Mouse (Mus musculus) embryonic facial prominence, embryonic 12.5 days (tissue): Measurements from ENCODE around the gene Kdm2b. TPM values are rescaled to one million over a fixed set of nuclear protein-coding genes. Genes with fewer than 3 reads are reported as not detected.

ENCODE experiments used
- ATAC-seq: fragments of 200-750 bp; cut with Nextera tagmentation; 2 replicates; pipeline ENCODE4 v1.8.0; 2017; ENCODE audit not compliant: insufficient number of reproducible peaks, insufficient read depth, low FRiP score, low TSS enrichment
- H3K27ac ChIP-seq: fragments of 300-500 bp; sonication (generic); 2 replicates; pipeline ENCODE4 v1.5.1; 2016; ENCODE audit warnings: mild to moderate bottlenecking
- H3K27me3 ChIP-seq: fragments of 300-500 bp; sonication (generic); 2 replicates; pipeline ENCODE4 v1.6.1; 2016; ENCODE audit warnings: mild to moderate bottlenecking, moderate library complexity
- H3K36me3 ChIP-seq: fragments of 300-500 bp; sonication (generic); 2 replicates; pipeline ENCODE4 v1.6.1; 2016; ENCODE audit warnings: mild to moderate bottlenecking
- H3K4me1 ChIP-seq: fragments of 300-500 bp; sonication (generic); 2 replicates; pipeline ENCODE4 v1.6.1; 2016
- H3K4me2 ChIP-seq: fragments of 300-500 bp; sonication (generic); replicated peaks from 2 replicates; pipeline ENCODE4 v1.6.1; 2016; ENCODE audit warnings: mild to moderate bottlenecking, moderate library complexity
- H3K4me3 ChIP-seq: fragments of 300-500 bp; sonication (generic); 2 replicates; pipeline ENCODE4 v1.5.1; 2016; ENCODE audit warnings: mild to moderate bottlenecking
- H3K9ac ChIP-seq: fragments of 300-500 bp; sonication (generic); 2 replicates; pipeline ENCODE4 v1.6.1; 2016; ENCODE audit warnings: mild to moderate bottlenecking, moderate library complexity
- H3K9me3 ChIP-seq: fragments of 300-500 bp; sonication (generic); 2 replicates; pipeline ENCODE4 v1.6.1; 2016; ENCODE audit warnings: mild to moderate bottlenecking, moderate library complexity
- WGBS: fragments of 180-500 bp; shearing (Covaris S2); methylation state at CpG from one replicate; pipeline ENCODE4 v1.1.7; 2016; 5-methylcytosine and 5-hydroxymethylcytosine counted together
- polyA plus RNA-seq: library from polyadenylated mRNA; unstranded; fragments of >200 nt; fragmentation: Nextera tagmentation; extraction: Ambion mirVana; gene quantifications from 2 replicates; pipeline ENCODE4 v1.2.1, GENCODE M21; 2016

Gene Kdm2b
- 77.9 and 84.4 TPM in 2 replicates for polyA plus RNA-seq

DNA sequence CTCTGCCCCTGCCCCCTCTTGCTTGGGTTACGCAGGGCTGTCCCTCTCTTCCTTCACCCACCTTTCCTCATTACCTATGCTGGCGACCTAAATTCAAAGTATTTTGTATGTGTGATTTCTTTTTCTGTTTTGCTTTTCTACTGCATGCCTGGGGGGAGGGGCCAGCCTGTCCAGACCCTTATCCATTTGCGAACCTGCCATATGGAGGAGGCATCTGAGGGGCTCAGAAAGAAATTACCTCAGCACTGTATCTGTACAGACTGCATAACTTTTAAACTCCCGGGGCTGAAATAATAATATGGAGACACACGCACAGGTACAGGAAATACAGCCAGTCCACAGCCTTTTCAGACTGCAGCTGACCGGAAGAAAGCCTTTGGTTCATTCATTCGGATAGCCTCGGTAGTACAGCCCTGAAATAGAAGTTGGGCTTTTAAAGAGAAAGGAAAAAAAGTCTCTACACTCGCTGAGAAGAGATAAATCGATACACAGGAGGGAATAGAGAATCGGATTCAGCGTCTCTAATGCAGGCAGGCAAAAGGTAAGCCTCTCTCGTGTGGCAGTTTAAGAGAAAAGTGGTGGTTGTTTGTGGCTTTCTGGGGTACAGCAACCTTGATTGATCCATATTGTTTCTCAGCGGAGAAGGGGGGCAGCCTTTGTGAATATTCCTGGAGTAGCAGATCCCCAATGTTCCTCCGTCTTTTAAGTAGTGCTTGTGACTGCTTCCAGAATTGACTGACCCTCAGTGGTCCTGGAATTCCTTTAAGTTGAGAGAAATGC is at the start of gene Kdm2b:
TSS of gene Kdm2b (minus strand) at position 273 of the 780 bp plus-strand sequence.
- Histone ChIP-seq H3K4me3 (peak within 1 kb of the TSS; percentile 73), H3K4me2 (peak within 1 kb of the TSS; percentile 99), H3K27me3 (0 out of 2 replicates have a peak, but pooled peaks cover 4% of the 10 kb centered on the region), H3K36me3 (no peaks in the 10 kb centered on the region), H3K9ac (peak within 1 kb of the TSS; percentile 75), H3K4me1 (peaks cover 56% of the 10 kb centered on the region), H3K9me3 (no peaks in the 10 kb centered on the region), H3K27ac (peak within 1 kb of the TSS; percentile 88)
- WGBS: 3% methylated on average over 15 of the region's 15 CpGs
- peak; percentile 32; the same call in 1 of the 2 replicates for ATAC-seq

DNA sequence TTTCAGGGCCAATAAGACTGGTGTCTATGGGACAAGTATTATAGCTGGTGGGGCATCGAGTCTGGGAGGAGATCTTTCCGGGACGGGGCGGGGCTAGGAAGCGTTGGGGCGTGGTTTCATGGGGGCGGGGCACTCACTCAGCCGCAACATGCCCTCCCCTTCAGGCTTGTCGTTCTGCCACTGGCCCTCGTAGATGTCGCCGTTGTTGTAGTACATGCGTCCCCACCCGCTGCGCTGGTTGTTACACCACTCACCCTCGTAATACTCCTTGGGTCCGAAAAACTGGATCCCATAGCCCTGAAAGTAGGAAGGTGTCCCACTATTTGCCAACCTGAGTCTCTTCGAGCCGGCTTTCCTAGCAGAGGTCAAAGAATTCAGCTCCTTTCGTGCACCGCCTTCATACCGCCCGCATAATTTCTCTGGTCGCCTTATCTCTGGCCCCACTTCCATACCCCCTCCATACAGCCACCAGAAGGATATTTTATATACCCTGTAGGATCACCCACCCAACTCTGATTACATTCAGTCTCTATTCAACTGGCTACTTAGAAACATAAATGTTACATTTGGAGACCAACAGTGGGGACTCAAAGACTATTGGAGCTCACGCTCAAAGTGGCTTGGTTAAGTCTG is 49.6 kb upstream of the Kdm2b start:
- ATAC-seq: no peak
- 4% methylated on average over 25 of the region's 25 CpGs for whole genome bisulfite sequencing
- Histone ChIP-seq H3K4me3 (peak overlapping the region; percentile 20; the same call in 1 of the 2 replicates), H3K36me3 (no peaks in the 10 kb centered on the region), H3K27me3 (no peaks in the 10 kb centered on the region), H3K4me1 (no peaks in the 10 kb centered on the region), H3K4me2 (peak overlapping the region; percentile 48), H3K9ac (no peak overlapping the region), H3K27ac (no peak overlapping the region), H3K9me3 (no peaks in the 10 kb centered on the region)

DNA sequence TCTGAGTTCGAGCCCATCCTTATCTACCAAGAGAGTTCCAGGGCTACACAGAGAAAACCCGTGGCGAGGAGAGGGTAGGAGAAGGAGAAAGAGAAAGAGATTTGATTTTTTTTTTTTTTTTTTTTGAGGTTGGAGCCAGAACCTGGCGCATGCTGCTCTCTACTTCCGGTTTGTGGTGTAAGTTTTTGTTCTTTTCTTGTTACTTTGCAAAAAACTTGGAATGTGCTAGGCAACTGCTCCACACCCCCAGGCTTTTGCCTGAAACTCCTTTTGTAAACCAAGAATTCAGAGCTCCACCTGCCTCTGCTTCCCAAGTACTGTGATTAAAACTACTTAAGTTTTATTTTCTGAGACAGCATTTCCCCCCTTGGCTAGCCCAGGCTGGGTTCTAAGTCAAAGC is 48.5 kb upstream of the Kdm2b start:
- Histone ChIP-seq H3K4me1 (no peaks in the 10 kb centered on the region), H3K27ac (no peak overlapping the region), H3K9ac (no peak overlapping the region), H3K27me3 (no peaks in the 10 kb centered on the region), H3K4me3 (no peak overlapping the region), H3K36me3 (no peaks in the 10 kb centered on the region), H3K4me2 (no peak overlapping the region), H3K9me3 (no peaks in the 10 kb centered on the region)
- ATAC-seq: no peak
- WGBS: 81% methylated on average over 5 of the region's 5 CpGs

DNA sequence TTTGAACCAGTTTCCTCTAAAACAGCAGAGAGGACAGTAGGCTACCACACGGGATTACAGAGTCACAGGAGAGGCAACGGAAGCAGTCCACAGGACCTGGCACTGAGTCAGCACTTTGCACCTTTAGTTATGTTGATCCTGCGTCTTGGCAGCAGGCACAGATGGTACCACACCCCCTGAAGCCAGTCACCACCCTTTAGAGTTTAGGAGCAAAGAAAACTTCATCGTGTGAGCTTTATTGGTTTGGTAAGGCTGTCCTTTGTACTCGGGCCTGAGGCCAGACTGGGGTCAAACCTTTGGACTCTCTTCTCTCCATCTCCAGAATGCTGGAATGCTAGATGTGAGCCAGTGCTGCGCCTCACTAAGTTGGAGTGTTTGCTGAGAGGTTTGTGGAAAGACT is 45.9 kb upstream of the Kdm2b start:
- WGBS: 35% methylated on average over 6 of the region's 6 CpGs
- Histone ChIP-seq H3K27ac (no peak overlapping the region), H3K9ac (no peak overlapping the region), H3K9me3 (no peaks in the 10 kb centered on the region), H3K4me1 (no peaks in the 10 kb centered on the region), H3K36me3 (peaks cover 11% of the 10 kb centered on the region; the same call in 1 of the 2 replicates), H3K27me3 (no peaks in the 10 kb centered on the region), H3K4me2 (no peak overlapping the region), H3K4me3 (no peak overlapping the region)
- no peak for ATAC-seq

DNA sequence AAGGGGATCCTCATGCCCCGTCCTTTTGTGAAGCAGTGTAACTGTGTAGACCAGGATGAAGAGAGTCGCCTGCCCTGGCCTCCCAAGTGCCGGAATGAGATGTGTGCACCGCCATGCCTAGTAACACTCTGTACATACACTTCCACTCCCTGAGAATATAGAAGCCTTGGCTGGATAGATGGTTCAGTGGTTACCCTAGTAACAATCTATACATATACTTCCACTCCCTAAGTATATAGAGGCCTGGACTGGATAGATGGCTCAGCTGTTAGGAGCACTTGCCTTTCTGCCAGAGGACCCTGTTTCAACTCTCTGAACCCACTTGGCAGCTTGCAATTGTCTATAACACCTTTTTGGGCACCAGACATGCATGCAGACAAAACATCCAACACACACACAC is 45.5 kb upstream of the Kdm2b start:
- Histone ChIP-seq H3K27ac (no peak overlapping the region), H3K36me3 (peaks cover 11% of the 10 kb centered on the region; the same call in 1 of the 2 replicates), H3K27me3 (no peaks in the 10 kb centered on the region), H3K4me1 (no peaks in the 10 kb centered on the region), H3K4me3 (no peak overlapping the region), H3K9me3 (no peaks in the 10 kb centered on the region), H3K9ac (no peak overlapping the region), H3K4me2 (no peak overlapping the region)
- no peak for ATAC-seq
- WGBS: 93% methylated on average over 4 of the region's 4 CpGs

DNA sequence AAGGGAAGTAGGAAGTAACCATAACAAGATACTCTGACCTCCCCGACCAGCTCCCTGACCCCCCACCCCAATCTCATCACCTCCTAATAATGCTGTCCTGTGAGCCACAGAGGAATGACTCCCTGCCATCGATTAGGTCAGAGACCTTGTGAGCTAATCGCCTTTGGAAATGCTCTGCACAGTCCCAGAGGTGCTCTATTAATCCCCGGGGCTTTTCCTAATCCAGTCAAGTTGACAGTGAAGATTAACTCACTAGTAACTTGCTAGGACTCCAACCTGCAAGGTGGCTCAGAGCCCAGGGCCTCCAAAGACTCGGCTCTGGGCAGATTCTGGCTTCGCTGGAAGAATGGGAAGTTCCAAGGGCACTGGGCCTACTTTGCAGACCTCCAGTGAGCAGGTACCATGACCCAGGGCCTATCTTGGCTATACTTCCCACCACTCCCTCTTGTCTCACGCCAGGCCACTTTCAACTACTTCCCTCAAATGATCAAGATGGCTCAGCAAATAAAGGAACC is 44.1 kb upstream of the Kdm2b start:
- no peak for ATAC-seq
- H3K9ac ChIP-seq: no peak overlapping the region
- H3K27ac ChIP-seq: no peak overlapping the region
- H3K4me2 ChIP-seq: no peak overlapping the region
- no peak overlapping the region for H3K4me3 ChIP-seq
- H3K27me3 ChIP-seq: no peaks in the 10 kb centered on the region
- H3K9me3 ChIP-seq: no peaks in the 10 kb centered on the region
- peaks cover 21% of the 10 kb centered on the region for H3K36me3 ChIP-seq
- no peaks in the 10 kb centered on the region for H3K4me1 ChIP-seq
- WGBS: 72% methylated on average over 7 of the region's 7 CpGs

DNA sequence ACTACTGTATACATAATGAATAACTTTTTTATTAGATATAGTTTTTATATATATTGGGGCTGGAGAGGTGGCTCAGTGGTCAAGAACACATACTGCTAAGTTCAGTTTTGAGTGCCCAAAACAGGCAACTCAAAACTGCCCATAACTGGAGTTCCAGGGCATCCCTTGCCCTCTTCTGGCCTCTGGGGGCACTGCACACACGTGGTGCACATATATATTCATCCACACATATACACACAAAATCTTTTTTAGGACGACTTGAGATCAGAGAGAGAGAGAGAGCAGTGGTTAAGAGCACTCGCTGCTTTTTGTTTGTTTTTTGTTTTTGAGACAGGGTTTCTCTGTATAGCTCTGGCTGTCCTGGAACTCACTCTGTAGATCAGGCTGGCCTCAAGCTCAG is 41.7 kb upstream of the Kdm2b start:
- Histone ChIP-seq H3K4me1 (peaks cover 2% of the 10 kb centered on the region; the same call in 1 of the 2 replicates), H3K36me3 (peaks cover 21% of the 10 kb centered on the region), H3K4me2 (no peak overlapping the region), H3K4me3 (no peak overlapping the region), H3K9me3 (no peaks in the 10 kb centered on the region), H3K27ac (no peak overlapping the region), H3K9ac (no peak overlapping the region), H3K27me3 (no peaks in the 10 kb centered on the region)
- no peak for ATAC-seq
- 86% methylated on average over 3 of the region's 3 CpGs for WGBS

DNA sequence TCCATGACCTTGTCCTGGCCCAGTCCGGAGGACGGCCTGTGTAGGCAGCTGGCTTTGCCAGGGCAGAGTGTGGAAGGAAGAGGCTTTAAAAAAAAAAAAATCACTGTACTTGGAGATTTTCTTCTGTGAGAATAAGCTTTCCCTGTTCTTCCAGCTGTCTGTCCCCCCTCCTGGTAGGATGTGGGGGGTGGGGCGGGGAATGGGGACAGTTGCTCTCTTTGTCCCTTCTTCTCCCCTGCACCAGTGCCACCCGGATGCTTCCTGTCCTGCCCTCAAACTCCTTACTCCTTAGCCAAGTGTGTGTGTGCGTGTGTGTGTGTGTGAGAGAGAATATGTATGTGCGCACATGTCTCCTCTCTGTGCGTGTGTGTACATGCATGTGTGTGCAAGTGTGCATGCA is 40.1 kb upstream of the Kdm2b start:
- no peaks in the 10 kb centered on the region for H3K9me3 ChIP-seq
- no peak overlapping the region for H3K4me2 ChIP-seq
- no peak overlapping the region for H3K4me3 ChIP-seq
- 57% methylated on average over 7 of the region's 7 CpGs for WGBS
- no peak for ATAC-seq
- no peak overlapping the region for H3K9ac ChIP-seq
- H3K4me1 ChIP-seq: peaks cover 6% of the 10 kb centered on the region; the same call in 1 of the 2 replicates
- H3K27me3 ChIP-seq: no peaks in the 10 kb centered on the region
- 0 out of 2 replicates have a peak overlapping the region, but pooled peaks have one; percentile 30 for H3K27ac ChIP-seq
- peaks cover 21% of the 10 kb centered on the region for H3K36me3 ChIP-seq

DNA sequence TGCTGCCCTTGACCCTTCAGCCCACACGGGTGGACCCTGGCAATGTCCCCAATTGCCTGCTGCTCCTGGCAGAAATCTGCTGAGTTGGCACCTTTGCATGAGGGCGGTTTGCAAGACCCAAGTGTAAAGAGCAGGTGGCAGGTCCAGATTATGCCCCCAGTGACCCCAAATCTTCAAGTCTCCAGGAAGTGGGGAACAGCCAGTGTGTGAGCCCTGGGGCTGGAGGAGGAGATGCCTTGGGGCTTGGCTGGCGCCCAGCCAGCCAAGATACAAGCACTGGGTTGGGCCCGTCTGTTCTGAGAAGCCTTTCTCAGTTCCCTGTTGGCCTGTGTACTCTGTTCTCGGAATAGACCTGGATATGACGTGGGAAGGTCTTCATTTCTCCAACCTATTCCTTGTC is 37.8 kb upstream of the Kdm2b start:
- no peak for ATAC-seq

DNA sequence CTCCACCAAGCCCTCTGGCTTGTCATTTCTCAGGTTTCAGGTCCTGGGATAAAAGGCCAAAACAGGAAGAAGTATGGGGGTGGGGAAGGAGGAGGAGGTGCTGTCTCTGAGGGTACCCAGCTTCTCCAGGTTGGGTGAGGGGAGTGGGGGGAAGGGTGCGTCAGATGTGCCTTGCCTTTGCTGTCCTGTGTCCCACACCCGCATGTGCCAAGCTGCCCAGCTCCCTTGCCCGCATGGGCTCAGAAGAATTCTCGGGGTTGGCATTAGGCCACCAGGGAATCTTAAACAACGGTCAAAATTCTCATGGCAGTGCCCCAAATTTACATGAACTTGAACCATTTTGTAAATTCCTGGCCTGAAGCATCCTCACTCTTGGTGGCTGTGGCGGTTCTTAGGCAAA is 36.8 kb upstream of the Kdm2b start:
- H3K9ac ChIP-seq: no peak overlapping the region
- no peaks in the 10 kb centered on the region for H3K27me3 ChIP-seq
- ATAC-seq: no peak
- H3K9me3 ChIP-seq: no peaks in the 10 kb centered on the region
- H3K4me2 ChIP-seq: no peak overlapping the region
- WGBS: 58% methylated on average over 6 of the region's 6 CpGs
- H3K27ac ChIP-seq: no peak overlapping the region
- H3K36me3 ChIP-seq: peaks cover 14% of the 10 kb centered on the region
- H3K4me3 ChIP-seq: no peak overlapping the region
- H3K4me1 ChIP-seq: peaks cover 6% of the 10 kb centered on the region; the same call in 1 of the 2 replicates

More for the DNA sequence above, 37.8 kb upstream of the Kdm2b start:
- Histone ChIP-seq H3K4me1 (peaks cover 6% of the 10 kb centered on the region; the same call in 1 of the 2 replicates), H3K9me3 (no peaks in the 10 kb centered on the region), H3K36me3 (peaks cover 21% of the 10 kb centered on the region), H3K4me3 (no peak overlapping the region), H3K27ac (no peak overlapping the region), H3K27me3 (no peaks in the 10 kb centered on the region), H3K4me2 (no peak overlapping the region), H3K9ac (no peak overlapping the region)
- WGBS: 72% methylated on average over 6 of the region's 6 CpGs

DNA sequence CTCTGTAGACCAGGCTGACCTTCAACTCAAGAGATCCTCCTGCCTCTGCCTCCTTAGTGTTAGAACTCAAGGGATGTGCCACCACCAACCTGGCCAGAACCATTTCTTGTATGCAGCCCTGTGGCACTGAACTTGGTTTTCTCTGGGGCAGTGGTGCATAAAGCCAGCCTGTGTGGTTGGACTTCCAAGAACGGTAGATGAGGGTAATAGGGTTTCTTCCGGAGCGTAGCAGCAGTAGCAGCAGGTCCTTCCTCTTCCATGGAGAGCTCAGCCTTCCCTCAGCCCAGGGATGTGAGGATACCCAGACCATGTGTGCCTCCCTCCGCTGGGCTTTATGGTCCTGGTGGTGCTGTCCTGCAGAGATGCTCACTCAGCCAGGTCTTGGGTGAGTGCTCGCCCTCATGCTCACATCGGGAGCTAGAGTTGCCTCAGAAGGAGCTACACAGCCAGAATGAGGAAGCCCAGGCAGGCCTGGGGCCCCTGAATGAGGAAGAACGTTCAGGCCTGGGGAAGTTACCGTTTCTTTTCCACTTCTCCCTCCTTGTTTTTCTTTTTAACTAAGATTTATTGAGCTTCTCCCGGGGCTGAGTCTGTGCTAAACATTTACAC is 35.4 kb upstream of the Kdm2b start:
- Histone ChIP-seq H3K27ac (no peak overlapping the region), H3K4me1 (peaks cover 6% of the 10 kb centered on the region; the same call in 1 of the 2 replicates), H3K27me3 (no peaks in the 10 kb centered on the region), H3K9me3 (no peaks in the 10 kb centered on the region), H3K36me3 (peaks cover 10% of the 10 kb centered on the region; the same call in 1 of the 2 replicates), H3K4me3 (no peak overlapping the region), H3K9ac (no peak overlapping the region), H3K4me2 (no peak overlapping the region)
- ATAC-seq: no peak
- 88% methylated on average over 9 of the region's 9 CpGs for WGBS
